Mouse (Mus musculus): Measurements from ENCODE around the gene Zdhhc22.
A peak's percentile ranks its signal among the peaks of the same experiment; 100 is the strongest.

Zdhhc22 gene

GRCm38 (mm10) chr12:86995931-86996330, 5.7 kb upstream of the Zdhhc22 start:
- no peak for DNase-seq (ENCODE audit: extremely low spot score, low spot score)

- DNase-seq (ENCODE audit: extremely low spot score, low spot score) = no peak
These were observed 4.5 kb upstream of the Zdhhc22 start for GRCm38 (mm10) chr12:86994776-86995175.

- no peak for DNase-seq (ENCODE audit: extremely low spot score, low spot score)
These were observed 3.9 kb upstream of the Zdhhc22 start for GRCm38 (mm10) chr12:86994166-86994565.

DNA sequence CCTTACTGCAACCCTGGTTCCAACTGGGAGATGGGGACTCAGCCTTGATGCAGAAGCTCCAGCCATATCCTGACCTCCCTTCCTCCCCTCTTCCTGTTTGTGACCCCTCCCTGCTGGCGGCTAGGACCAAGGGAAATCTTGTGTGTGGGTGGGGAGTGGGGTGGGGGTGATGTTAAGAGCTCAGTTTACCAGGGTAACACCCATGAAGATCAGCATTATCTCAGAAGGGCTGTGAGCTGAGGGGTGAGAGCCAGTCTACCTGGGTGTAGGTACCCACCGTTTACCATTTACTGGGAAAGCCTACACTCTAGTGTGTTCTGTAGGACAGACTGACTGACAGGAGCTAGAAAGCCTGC, 503 bp upstream of the Zdhhc22 start:
- no peak for DNase-seq (ENCODE audit: extremely low spot score, low spot score)

GRCm38 (mm10) chr12:86989378-86989777, 852 bp downstream of the Zdhhc22 start:
- no peak for DNase-seq (ENCODE audit: extremely low spot score, low spot score)

- no peak for DNase-seq (ENCODE audit: extremely low spot score, low spot score)
These were observed 2.0 kb downstream of the Zdhhc22 start for GRCm38 (mm10) chr12:86988227-86988626.

- DNase-seq (ENCODE audit: extremely low spot score, low spot score) = no peak
These were observed 3.7 kb downstream of the Zdhhc22 start for GRCm38 (mm10) chr12:86986562-86986961.

GRCm38 (mm10) chr12:86984194-86984555, 6.1 kb downstream of the Zdhhc22 start:
- DNase-seq (ENCODE audit: extremely low spot score, low spot score) = peak; percentile 49

- peak; percentile 76 for DNase-seq (ENCODE audit: extremely low spot score, low spot score)
These were observed 6.6 kb downstream of the Zdhhc22 start for GRCm38 (mm10) chr12:86983470-86984193.

- no peak for DNase-seq (ENCODE audit: extremely low spot score, low spot score)
These were observed 9.1 kb downstream of the Zdhhc22 start for GRCm38 (mm10) chr12:86981180-86981579.

DNA sequence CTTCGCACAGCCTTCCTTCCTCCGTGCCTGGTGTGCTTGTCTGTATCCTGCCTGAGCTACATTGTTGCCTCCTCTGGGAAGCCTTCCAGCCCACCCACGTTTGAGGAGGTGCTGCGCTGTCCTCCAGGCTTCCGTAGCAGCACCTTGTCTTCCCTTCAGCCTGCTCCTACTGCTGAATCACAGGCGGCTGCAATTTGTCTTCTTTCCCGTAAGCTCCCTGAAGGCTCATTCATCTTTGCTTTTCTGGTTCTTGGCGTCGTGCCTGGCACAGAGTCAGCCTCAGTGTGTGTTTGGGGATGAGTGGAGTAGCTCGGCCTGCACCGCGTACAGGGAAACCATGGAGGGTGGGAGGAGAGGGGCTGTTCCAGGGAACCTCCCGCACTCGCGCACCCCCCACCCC, 12.4 kb downstream of the Zdhhc22 start:
- no peak for DNase-seq (ENCODE audit: extremely low spot score, low spot score)

GRCm38 (mm10) chr12:86976511-86977168, 13.6 kb downstream of the Zdhhc22 start:
- no peak for DNase-seq (ENCODE audit: extremely low spot score, low spot score)

DNA sequence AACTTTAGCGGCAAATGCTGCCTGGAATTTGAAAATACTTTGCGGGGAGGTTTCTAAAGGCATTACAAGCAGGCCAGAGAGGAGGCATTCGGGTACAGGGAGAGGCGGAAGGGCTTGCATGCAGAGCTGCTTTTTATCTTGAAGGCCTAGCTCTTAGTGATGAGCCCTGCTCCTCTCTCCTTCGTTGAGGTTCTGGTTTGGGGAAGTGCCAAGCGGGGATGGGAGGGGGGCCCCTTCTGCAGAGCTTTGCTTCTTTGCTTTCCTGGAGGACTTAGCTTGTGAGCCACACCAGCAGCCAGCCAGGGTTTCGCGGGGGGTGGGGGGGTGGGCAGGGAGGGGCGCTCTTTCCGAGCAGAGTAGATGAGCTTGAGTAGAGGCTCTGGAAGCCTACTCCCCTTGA, 14.5 kb downstream of the Zdhhc22 start:
- DNase-seq (ENCODE audit: extremely low spot score, low spot score) = no peak

DNA sequence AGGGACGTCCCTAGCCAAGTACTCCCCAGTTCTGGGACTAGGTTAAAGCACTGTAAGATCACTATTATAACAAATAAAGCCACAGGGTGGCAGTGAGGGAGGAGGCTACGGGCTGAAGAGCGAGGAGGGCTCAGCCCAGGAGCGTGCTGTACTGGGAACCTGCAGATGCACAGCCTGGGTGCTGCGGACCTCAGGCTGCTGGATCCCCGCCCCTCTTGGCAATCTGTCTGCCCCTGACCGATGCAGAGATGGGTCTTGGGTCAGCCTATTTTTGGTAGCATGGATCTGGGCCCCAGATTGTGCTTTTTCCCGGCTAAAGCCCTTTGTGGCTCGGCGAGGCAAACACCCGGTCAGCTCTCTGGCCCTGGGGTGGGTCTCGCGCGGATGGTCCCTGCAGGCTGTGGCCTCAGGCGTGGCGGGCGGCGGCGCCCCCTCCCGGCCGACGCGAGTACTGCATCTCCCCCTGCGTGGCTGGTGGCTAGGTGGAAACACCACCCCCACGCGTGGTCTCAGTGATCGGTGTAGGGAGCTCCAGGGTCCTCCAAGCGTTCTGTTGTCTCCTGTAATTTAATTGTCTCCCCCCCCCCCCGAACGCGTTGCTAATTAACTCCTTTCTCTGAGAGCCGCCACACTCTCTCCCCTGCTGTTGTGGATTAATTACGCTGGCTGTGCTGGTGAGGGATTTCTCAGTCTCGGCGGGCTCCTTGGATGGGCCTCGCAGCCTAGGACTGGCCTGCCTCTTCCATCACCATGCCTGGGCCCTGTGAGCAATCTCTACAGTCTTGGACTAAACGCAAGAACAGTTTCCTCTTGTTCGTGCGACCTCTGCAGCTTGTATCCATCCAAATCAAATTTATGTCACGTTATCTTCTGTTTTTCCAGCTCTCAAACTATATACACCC, 15.6 kb downstream of the Zdhhc22 start:
- DNase-seq (ENCODE audit: extremely low spot score, low spot score) = peak; percentile 89

DNA sequence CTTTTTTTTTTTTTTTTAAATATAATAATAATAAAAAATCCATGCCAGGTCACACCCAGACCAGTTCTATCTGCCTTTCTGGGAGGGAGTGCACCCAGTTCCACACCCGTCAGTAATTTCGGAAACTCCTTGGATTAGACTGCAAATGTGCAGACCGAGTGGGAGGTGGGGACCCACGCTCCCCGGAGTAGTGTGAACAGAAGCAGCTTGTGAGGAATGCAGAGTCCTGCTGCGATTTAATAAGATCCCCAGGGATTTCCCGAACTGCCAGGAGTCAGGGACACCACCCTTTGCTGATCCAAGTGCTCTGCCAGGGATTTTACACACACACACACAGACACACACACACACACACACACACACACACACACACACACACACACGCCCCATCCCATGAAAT, 16.5 kb downstream of the Zdhhc22 start:
- DNase-seq (ENCODE audit: extremely low spot score, low spot score) = no peak

DNA sequence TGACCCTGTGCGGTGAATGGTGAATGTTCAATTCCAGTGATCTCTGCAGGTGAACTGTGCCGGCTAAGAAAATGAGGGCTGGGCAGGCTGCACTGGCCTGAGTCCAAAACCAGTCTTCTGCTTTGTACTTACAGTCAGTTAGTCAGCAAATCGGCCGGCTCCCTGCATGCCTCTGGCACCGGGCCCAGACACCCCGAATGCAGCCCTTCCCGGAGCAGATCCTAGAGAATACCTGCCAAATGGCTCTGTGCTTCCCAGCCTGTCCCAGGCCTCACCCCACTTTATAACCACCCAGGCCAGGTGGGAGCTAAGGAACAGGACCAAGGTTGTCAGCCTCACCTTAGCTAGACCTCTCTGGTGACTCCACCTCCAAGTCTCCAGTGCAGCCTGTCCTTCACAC, 17.0 kb downstream of the Zdhhc22 start:
- DNase-seq (ENCODE audit: extremely low spot score, low spot score) = no peak

DNA sequence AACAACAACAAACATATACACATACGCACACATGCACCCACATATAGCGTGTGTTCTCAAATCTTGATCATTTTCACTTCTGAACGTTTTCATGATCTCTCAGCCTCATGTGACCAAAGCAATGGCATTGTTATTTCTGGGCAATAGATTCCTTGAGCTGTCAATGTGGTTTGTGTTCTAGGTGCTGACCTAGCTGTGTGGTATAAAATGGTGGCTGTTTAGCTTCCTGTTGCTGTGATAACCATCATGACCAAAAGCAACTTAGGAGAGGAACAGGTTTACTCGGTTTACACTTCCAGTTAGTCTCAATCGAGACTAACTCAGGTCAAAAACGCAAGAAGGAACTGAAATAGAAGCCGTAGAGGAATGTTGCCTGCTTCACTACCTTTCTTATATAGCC, 19.1 kb downstream of the Zdhhc22 start:
- no peak for DNase-seq (ENCODE audit: extremely low spot score, low spot score)

GRCm38 (mm10) chr12:86969220-86969601, 21.0 kb downstream of the Zdhhc22 start:
- DNase-seq (ENCODE audit: extremely low spot score, low spot score) = no peak

DNA sequence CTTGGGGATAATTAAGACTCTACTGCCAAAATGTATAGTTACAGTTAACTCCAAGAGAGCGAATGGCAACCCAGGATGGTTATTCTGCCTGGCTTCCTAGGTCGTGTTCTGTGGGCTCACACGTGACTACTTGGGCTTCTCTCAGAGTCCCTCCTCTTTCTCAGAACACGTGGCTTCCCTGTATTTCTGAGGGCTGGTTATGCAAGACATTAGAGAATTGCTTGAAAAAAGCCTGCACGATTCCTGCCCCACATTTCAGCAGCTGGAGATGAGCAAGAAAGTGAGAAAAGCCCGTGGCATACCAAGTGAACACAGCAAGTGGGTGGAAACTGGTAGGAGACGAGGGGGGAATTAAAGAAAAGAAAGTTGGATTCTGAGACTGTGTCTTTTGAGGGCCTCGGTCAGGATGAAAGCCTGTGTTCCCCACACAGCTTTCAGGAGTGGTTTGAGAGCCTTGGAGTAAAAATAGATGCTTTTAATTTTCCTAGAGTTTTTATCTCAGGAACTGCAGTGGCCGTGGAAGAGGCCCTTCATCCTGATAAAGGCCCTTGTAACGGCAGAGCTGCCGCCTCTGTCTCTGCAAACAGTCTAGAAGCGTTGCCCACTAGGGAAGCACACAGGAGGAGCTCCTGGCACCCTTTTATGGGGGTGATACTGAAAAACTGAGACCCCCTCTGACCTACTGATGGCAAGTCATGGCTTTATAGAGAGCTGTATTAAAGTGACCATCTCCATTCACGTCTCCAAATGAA, 21.6 kb downstream of the Zdhhc22 start:
- DNase-seq (ENCODE audit: extremely low spot score, low spot score) = no peak

DNA sequence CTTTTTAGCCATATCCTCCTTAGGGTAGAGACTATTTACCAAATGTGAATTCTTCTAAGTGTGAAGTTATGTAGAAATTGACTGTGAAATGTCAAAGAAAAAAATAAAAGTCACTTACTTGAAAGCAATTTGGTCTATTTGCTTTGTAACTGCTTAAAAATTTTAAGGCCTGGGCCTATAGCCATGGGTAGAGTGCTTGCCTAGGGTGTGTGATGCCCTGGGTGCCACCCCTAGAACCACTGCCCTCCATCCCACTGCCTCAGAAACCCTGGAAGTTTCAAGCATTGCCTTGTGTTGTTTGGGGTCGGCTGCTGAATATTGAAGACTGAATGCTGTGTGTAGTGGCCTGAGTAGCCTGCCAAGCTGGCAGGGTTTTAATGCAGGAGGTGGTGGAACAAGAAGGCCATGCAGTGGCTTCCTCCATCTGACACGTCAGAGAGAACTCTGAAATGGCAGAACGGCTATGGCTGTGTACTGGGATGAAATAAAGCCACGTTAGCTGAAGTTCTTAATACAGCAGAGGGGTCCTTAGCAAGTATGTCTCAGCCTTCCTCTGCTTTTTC, 24.9 kb downstream of the Zdhhc22 start:
- DNase-seq (ENCODE audit: extremely low spot score, low spot score) = no peak

Measured in neural tube, embryonic 10.5 days (tissue).